Mouse (Mus musculus): ENCODE measurements around the gene Tmem132b. TPM values are rescaled to one million over a fixed set of nuclear protein-coding genes. Genes with fewer than 3 reads are reported as not detected.

The Tmem132b gene
- polyA plus RNA-seq (2014; fragmentation: Illumina TruSeq; extraction: RNeasy Lipid Tissue Mini Kit (QIAGEN cat#74804); ENCODE audit: low read depth, low replicate concordance): 4.1 TPM

DNA sequence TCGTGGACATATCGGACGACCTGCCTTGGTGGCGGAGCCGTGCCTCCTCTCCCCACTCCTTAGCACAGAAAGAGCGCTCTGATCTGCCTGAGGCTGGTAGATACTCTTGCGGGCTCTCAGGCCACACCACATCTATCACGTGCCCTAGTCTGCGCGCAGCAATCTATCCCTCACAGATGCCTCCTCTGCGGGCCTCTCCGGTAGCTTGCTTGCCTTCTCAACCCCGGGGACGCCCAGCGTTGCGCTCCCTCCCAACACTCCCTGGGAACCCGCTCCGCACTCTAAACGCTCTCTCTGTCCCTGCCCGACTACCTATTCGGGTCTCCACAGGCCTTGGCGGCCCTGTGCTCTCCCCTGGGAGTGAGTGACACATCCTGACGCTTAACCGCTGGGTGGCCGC is at the start of gene Tmem132b:
Gene Tmem132b (plus strand): TSS at position 141 of the 400 bp plus-strand sequence.

Other genes starting within 250 kb of the Tmem132b start
- 187 TPM for gene Scarb1, start 190.7 kb upstream of the Tmem132b start, polyA plus RNA-seq (2014; fragmentation: Illumina TruSeq; extraction: RNeasy Lipid Tissue Mini Kit (QIAGEN cat#74804); ENCODE audit: low read depth, low replicate concordance)
- not detected for gene Gm10382, start 142.5 kb upstream of the Tmem132b start, polyA plus RNA-seq (2014; fragmentation: Illumina TruSeq; extraction: RNeasy Lipid Tissue Mini Kit (QIAGEN cat#74804); ENCODE audit: low read depth, low replicate concordance)
- gene Ubc, start 141.6 kb upstream of the Tmem132b start, polyA plus RNA-seq (2014; fragmentation: Illumina TruSeq; extraction: RNeasy Lipid Tissue Mini Kit (QIAGEN cat#74804); ENCODE audit: low read depth, low replicate concordance): 33.1 TPM
- 8.5 TPM for gene Dhx37, start 97.7 kb upstream of the Tmem132b start, polyA plus RNA-seq (2014; fragmentation: Illumina TruSeq; extraction: RNeasy Lipid Tissue Mini Kit (QIAGEN cat#74804); ENCODE audit: low read depth, low replicate concordance)
- 12.8 TPM for gene Bri3bp, start 90.2 kb upstream of the Tmem132b start, polyA plus RNA-seq (2014; fragmentation: Illumina TruSeq; extraction: RNeasy Lipid Tissue Mini Kit (QIAGEN cat#74804); ENCODE audit: low read depth, low replicate concordance)
- gene Aacs, start 56.0 kb upstream of the Tmem132b start, polyA plus RNA-seq (2014; fragmentation: Illumina TruSeq; extraction: RNeasy Lipid Tissue Mini Kit (QIAGEN cat#74804); ENCODE audit: low read depth, low replicate concordance): 4.7 TPM

Data from adrenal gland, adult 10 weeks (tissue).